Mouse (Mus musculus): ENCODE results near the gene Rhobtb1. TPM values are rescaled to one million over a fixed set of nuclear protein-coding genes. Genes with fewer than 3 reads are reported as not detected.
A peak's percentile ranks its signal among the peaks of the same experiment; 100 is the strongest.

Gene Rhobtb1
- polyA plus RNA-seq, 1 experiment from 2014 or later: 16.1 TPM

DNA sequence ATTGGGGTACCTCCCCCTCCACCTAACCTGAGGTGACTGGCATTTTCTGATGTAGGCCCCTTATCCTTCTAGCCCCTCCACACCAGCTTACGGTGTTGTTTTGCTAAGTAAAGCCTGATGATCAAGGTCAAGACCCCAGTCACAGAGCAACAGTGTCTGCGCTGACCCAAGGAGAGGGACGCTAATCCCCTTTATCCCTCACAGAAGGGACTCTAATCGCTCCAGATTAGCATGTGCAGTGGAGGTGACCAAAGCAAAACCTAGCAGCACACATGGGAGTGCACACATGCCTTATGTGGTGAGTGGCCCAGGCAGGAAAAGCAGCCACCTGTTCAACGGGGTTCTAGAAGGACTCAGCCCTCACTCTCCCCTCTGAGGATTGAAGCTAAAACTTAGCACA lies 123.0 kb downstream of the Rhobtb1 start:
- Histone ChIP-seq H3K9me3 (ENCODE audit: control insufficient read depth, low read length) (no peaks in the 10 kb centered on the region), H3K9ac (ENCODE audit: low read length) (no peak overlapping the region), H3K4me2 (ENCODE audit: low read depth) (no peak overlapping the region), H3K36me3 (ENCODE audit: control insufficient read depth, insufficient read depth, low read length) (peaks cover 10% of the 10 kb centered on the region), H3K4me3 (ENCODE audit: low read depth, low read length) (no peak overlapping the region), H3K27me3 (ENCODE audit: control insufficient read depth, insufficient read depth, low read length) (no peaks in the 10 kb centered on the region), H3K27ac (ENCODE audit: low read depth, low read length) (no peak overlapping the region), H3K4me1 (ENCODE audit: control insufficient read depth, insufficient read depth, low read length) (no peaks in the 10 kb centered on the region; the same call in 1 of the 2 replicates)
- 70% methylated on average over 5 of the region's 5 CpGs for WGBS
- DNase-seq (ENCODE audit: low spot score): peak; percentile 4
- ATAC-seq (ENCODE audit: insufficient read depth, low FRiP score, low TSS enrichment): no peak

DNA sequence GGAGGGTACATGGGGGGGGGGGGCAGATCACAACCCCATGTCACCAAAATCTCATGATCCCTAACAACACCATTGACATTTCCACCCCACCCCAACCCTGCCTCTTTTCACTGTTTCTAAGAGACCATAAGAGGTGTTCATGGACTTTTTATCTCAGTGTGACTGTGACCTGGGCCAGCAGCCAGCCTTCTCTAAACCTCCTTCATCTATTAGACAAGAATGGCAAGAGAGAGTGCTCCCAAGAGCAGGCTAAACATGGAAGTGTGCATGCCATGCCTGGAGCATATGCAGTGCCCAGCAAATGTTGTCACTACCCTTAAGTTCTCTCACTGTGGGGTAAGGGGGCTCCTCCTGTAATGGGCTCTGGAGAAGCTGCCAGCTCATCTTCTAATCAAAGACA lies 123.5 kb downstream of the Rhobtb1 start:
- ATAC-seq (ENCODE audit: insufficient read depth, low FRiP score, low TSS enrichment) (no peak), DNase-seq (ENCODE audit: low spot score) (no peak)
- Histone ChIP-seq H3K36me3 (ENCODE audit: control insufficient read depth, insufficient read depth, low read length) (peaks cover 10% of the 10 kb centered on the region), H3K4me2 (ENCODE audit: low read depth) (no peak overlapping the region), H3K27ac (ENCODE audit: low read depth, low read length) (no peak overlapping the region), H3K4me1 (ENCODE audit: control insufficient read depth, insufficient read depth, low read length) (no peaks in the 10 kb centered on the region; the same call in 1 of the 2 replicates), H3K9ac (ENCODE audit: low read length) (no peak overlapping the region), H3K9me3 (ENCODE audit: control insufficient read depth, low read length) (no peaks in the 10 kb centered on the region), H3K27me3 (ENCODE audit: control insufficient read depth, insufficient read depth, low read length) (no peaks in the 10 kb centered on the region), H3K4me3 (ENCODE audit: low read depth, low read length) (no peak overlapping the region)

DNA sequence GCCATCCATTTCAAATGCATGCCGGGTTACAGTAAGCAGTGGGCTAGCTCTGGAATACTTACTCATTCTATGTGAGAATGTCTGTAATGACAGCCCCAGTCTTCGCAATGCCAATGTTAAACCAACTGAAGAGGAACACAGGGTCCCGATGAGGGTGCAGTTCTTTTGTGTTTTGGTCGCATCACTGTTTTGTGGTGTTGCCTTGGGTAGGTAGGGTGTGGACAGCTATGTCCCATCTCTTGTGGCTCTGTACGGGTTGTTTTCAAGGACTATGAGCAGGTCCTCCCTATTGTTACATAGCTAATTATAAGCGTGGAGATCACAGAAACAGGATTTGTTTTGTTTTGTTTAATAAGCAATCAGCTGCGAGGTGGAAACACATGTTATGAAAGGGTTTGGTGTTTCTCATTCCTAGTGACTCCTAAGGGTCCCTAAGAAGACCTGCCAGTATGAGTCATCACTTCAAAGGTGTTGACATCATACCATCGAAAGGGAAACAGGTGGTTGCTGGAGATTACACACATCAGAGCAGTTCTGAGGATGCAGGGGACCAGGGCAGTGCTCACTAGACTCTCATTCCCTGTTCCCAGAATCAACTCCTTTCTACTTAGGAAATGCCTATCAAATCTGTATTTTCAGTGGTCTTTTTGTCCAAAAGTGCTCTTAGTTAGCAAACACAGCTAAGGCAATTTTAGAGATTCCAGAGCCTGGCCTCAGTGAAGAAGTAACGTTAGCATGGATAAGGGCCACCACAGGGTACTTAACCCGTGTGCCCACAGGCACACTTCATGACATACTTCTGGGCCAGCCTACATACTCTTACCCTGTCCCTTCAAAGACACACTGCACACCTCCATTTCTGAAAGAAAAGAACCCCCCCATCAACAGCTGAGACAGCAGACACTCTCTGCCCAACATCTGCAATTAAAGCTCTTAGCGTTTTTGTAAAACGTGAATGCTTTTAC lies 124.9 kb downstream of the Rhobtb1 start:
- Histone ChIP-seq H3K4me3 (ENCODE audit: low read depth, low read length) (no peak overlapping the region), H3K4me1 (ENCODE audit: control insufficient read depth, insufficient read depth, low read length) (no peaks in the 10 kb centered on the region; the same call in 1 of the 2 replicates), H3K27me3 (ENCODE audit: control insufficient read depth, insufficient read depth, low read length) (no peaks in the 10 kb centered on the region), H3K9ac (ENCODE audit: low read length) (no peak overlapping the region), H3K4me2 (ENCODE audit: low read depth) (no peak overlapping the region), H3K27ac (ENCODE audit: low read depth, low read length) (no peak overlapping the region), H3K36me3 (ENCODE audit: control insufficient read depth, insufficient read depth, low read length) (peaks cover 2% of the 10 kb centered on the region; the same call in 1 of the 2 replicates), H3K9me3 (ENCODE audit: control insufficient read depth, low read length) (no peaks in the 10 kb centered on the region)
- 89% methylated on average over 12 of the region's 12 CpGs for WGBS
- ATAC-seq (ENCODE audit: insufficient read depth, low FRiP score, low TSS enrichment) (no peak), DNase-seq (ENCODE audit: low spot score) (no peak)

DNA sequence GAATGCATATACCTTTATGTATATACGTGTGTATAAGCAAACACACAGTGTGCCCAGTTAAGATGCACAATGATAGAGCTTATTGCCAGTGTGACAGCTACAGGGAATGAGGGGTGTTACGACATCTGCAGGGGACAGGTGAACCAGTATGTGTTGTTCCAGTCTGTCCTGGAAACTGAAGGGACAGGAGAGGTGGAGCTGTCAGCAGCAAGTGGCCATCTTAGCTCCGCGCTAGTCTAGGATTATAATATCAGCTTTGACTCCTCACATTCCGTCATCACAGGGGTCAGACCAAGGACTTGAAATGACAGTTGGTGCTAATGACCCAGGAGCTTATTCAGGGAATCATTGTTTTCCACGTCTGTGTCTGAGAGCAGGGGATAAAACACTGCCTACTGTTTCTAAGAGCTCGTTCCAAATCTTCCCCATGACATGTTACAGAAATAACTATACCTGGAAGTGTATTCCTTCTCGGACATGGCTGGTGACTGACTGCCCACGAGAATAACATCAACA lies 125.7 kb downstream of the Rhobtb1 start:
- no peak overlapping the region for H3K4me3 ChIP-seq (ENCODE audit: low read depth, low read length)
- 86% methylated on average over 9 of the region's 9 CpGs for WGBS
- no peaks in the 10 kb centered on the region for H3K9me3 ChIP-seq (ENCODE audit: control insufficient read depth, low read length)
- H3K27ac ChIP-seq (ENCODE audit: low read depth, low read length): no peak overlapping the region
- H3K4me1 ChIP-seq (ENCODE audit: control insufficient read depth, insufficient read depth, low read length): no peaks in the 10 kb centered on the region; the same call in 1 of the 2 replicates
- ATAC-seq (ENCODE audit: insufficient read depth, low FRiP score, low TSS enrichment): no peak
- no peaks in the 10 kb centered on the region; the same call in 1 of the 2 replicates for H3K36me3 ChIP-seq (ENCODE audit: control insufficient read depth, insufficient read depth, low read length)
- no peak overlapping the region for H3K9ac ChIP-seq (ENCODE audit: low read length)
- H3K4me2 ChIP-seq (ENCODE audit: low read depth): no peak overlapping the region
- H3K27me3 ChIP-seq (ENCODE audit: control insufficient read depth, insufficient read depth, low read length): no peaks in the 10 kb centered on the region
- no peak for DNase-seq (ENCODE audit: low spot score)

DNA sequence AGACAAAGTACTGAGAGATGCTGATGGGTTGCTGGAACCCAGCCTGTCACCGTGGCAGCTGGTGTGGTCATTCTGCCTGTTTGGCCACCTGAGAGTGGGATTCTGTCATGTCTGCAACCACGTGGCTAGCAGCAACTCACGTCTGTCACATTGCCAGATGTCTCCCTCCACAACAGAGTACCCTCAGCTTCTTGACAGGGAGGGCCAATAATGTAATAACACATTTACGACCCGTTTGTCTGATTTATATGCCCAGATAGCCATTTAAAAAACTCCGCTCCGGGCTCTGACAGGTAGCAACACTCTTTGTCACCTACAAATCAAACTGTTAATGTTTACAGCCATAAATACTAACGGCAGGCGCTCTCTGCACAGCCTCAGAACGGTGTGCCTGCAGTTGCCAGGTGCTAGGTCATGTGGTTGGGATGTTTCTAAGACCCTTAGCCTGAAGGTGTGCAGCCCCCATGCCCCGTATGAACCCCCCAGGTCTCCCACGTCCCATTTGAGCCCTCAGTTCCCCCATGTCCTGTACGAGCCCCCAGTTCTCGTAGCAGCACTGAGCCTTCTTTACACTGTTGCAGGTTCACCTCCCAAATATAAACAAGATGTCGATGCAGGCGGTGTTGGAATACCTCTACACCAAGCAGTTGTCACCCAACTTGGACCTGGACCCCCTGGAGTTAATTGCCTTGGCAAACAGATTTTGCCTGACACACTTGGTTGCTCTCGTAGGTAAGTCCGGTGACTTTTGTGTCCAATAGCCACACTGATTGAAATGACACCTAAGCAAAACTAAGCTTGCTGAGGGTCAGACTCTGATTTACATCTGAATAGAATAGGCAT lies 127.8 kb downstream of the Rhobtb1 start:
- no peak for ATAC-seq (ENCODE audit: insufficient read depth, low FRiP score, low TSS enrichment)
- no peak for DNase-seq (ENCODE audit: low spot score)
- H3K4me2 ChIP-seq (ENCODE audit: low read depth): no peak overlapping the region
- H3K27ac ChIP-seq (ENCODE audit: low read depth, low read length): no peak overlapping the region
- no peaks in the 10 kb centered on the region; the same call in 1 of the 2 replicates for H3K4me1 ChIP-seq (ENCODE audit: control insufficient read depth, insufficient read depth, low read length)
- H3K27me3 ChIP-seq (ENCODE audit: control insufficient read depth, insufficient read depth, low read length): no peaks in the 10 kb centered on the region
- no peak overlapping the region for H3K4me3 ChIP-seq (ENCODE audit: low read depth, low read length)
- no peak overlapping the region for H3K9ac ChIP-seq (ENCODE audit: low read length)
- WGBS: 65% methylated on average over 18 of the region's 18 CpGs
- H3K9me3 ChIP-seq (ENCODE audit: control insufficient read depth, low read length): no peaks in the 10 kb centered on the region
- no peaks in the 10 kb centered on the region; the same call in 1 of the 2 replicates for H3K36me3 ChIP-seq (ENCODE audit: control insufficient read depth, insufficient read depth, low read length)

DNA sequence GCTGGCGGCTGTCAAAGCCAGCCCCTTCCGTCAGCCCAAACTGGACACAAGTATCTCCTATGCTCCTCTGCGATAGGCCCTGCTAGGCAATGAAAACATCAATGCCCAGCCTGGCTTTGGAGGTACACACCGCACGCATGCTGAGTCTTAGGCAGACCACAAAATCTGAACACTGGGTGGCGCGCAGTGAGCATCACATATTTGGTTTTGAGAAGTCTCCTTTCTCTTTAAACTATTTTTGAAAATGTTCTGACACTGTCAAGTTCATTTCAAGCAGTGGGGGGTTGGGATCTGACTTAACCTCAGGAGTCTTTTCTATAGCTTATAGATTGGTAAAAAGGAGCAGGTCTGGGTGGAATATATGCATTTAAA lies 128.4 kb downstream of the Rhobtb1 start:
- Histone ChIP-seq H3K27ac (ENCODE audit: low read depth, low read length) (no peak overlapping the region), H3K36me3 (ENCODE audit: control insufficient read depth, insufficient read depth, low read length) (no peaks in the 10 kb centered on the region), H3K9me3 (ENCODE audit: control insufficient read depth, low read length) (no peaks in the 10 kb centered on the region), H3K4me2 (ENCODE audit: low read depth) (no peak overlapping the region), H3K27me3 (ENCODE audit: control insufficient read depth, insufficient read depth, low read length) (no peaks in the 10 kb centered on the region), H3K4me3 (ENCODE audit: low read depth, low read length) (no peak overlapping the region), H3K4me1 (ENCODE audit: control insufficient read depth, insufficient read depth, low read length) (no peaks in the 10 kb centered on the region; the same call in 1 of the 2 replicates), H3K9ac (ENCODE audit: low read length) (no peak overlapping the region)
- ATAC-seq (ENCODE audit: insufficient read depth, low FRiP score, low TSS enrichment) (no peak), DNase-seq (ENCODE audit: low spot score) (no peak)
- WGBS: 77% methylated on average over 7 of the region's 7 CpGs

DNA sequence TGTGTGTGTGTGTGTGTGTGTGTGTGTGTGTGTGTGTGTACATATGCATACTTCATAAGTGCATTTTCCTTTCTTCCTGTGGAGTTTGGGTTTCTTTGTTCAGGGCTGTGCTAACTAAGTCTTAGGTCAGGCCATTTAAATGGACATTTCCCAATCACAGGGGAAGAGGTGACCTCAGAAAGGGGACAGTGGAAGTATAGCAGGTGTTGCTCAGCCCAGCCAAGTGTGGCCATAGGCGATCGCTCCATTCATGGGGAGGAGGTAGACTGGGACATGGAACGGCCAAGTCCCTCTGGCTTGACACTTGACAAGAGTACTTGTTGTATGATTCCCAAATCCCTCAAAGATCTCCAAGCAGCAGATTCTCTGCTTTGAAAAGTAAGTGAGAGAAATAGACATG lies 135.7 kb downstream of the Rhobtb1 start:
- Histone ChIP-seq H3K27ac (ENCODE audit: low read depth, low read length) (no peak overlapping the region), H3K4me2 (ENCODE audit: low read depth) (no peak overlapping the region), H3K27me3 (ENCODE audit: control insufficient read depth, insufficient read depth, low read length) (no peaks in the 10 kb centered on the region), H3K4me3 (ENCODE audit: low read depth, low read length) (no peak overlapping the region), H3K9me3 (ENCODE audit: control insufficient read depth, low read length) (no peaks in the 10 kb centered on the region), H3K9ac (ENCODE audit: low read length) (no peak overlapping the region), H3K4me1 (ENCODE audit: control insufficient read depth, insufficient read depth, low read length) (no peaks in the 10 kb centered on the region), H3K36me3 (ENCODE audit: control insufficient read depth, insufficient read depth, low read length) (no peaks in the 10 kb centered on the region; the same call in 1 of the 2 replicates)
- ATAC-seq (ENCODE audit: insufficient read depth, low FRiP score, low TSS enrichment): no peak
- DNase-seq (ENCODE audit: low spot score): peak; percentile 1
- WGBS: 100% methylated on average over 3 of the region's 3 CpGs

DNA sequence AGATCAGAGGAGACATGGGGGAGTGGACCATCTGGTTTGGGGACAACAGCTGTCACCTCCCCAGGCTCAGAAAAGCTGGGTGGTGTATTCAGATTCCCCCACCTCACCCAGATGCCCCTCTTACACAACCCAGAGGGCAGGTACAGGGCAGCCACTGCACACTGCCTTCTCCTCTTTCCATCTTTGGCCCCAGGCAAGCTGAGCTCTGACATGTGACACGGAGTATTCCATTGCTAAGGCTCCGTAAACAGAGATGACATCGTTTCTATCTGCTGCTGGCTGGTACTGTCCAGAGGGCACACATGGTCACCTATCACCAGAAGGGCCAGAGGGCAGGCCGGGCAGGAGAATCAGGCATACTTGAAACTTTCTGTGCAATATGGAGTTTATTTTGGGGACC lies 136.9 kb downstream of the Rhobtb1 start:
- no peaks in the 10 kb centered on the region for H3K4me1 ChIP-seq (ENCODE audit: control insufficient read depth, insufficient read depth, low read length)
- no peak overlapping the region for H3K27ac ChIP-seq (ENCODE audit: low read depth, low read length)
- H3K4me3 ChIP-seq (ENCODE audit: low read depth, low read length): no peak overlapping the region
- no peaks in the 10 kb centered on the region for H3K9me3 ChIP-seq (ENCODE audit: control insufficient read depth, low read length)
- H3K36me3 ChIP-seq (ENCODE audit: control insufficient read depth, insufficient read depth, low read length): no peaks in the 10 kb centered on the region; the same call in 1 of the 2 replicates
- no peak for ATAC-seq (ENCODE audit: insufficient read depth, low FRiP score, low TSS enrichment)
- WGBS: 92% methylated on average over 4 of the region's 4 CpGs
- peak; percentile 2 for DNase-seq (ENCODE audit: low spot score)
- no peak overlapping the region for H3K4me2 ChIP-seq (ENCODE audit: low read depth)
- H3K9ac ChIP-seq (ENCODE audit: low read length): no peak overlapping the region
- no peaks in the 10 kb centered on the region for H3K27me3 ChIP-seq (ENCODE audit: control insufficient read depth, insufficient read depth, low read length)
